Mouse (Mus musculus): ENCODE results near the gene Polr3b.

DNA sequence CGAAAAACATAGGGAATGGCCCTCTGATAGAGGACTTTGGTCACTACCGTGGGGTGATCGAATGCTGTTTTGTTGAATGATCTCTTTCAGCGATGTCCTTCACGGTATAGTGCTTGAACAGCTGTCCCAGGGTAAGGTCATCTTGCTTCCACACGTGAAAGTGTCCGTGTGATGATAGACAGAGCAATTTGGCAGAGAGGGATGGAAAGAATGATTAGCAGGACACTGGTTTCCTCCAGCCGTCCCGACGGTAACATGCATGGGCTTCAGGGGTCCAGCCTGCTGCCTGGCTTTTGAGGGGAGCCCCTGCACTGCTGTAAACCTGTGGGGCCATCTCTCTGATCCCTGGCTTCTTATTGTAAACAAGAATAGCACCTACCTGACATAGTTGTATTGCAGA lies 43.4 kb upstream of the Polr3b start:
- TF ChIP-seq CTCF (conservative IDR thresholded peaks at IDR 0.05; ENCODE audit: insufficient read depth, insufficient read length, low read depth, low read length) (no peak), POLR2A (IDR thresholded peaks at IDR 0.05; ENCODE audit: low read depth, low read length) (no peak)
